Mouse (Mus musculus): ENCODE data around the gene Fam120b.

Gene Fam120b

GRCm38 (mm10) chr17:15379741-15380526 is 16.1 kb upstream of the Fam120b start:
- DNase-seq (ENCODE audit: extremely low read depth, low read depth), result no peak

- DNase-seq (ENCODE audit: extremely low read depth, low read depth), result no peak
These were observed 15.4 kb upstream of the Fam120b start for GRCm38 (mm10) chr17:15380641-15381051.

- no peak for DNase-seq (ENCODE audit: extremely low read depth, low read depth)
These were observed 14.7 kb upstream of the Fam120b start for GRCm38 (mm10) chr17:15381092-15381860.

- DNase-seq (ENCODE audit: extremely low read depth, low read depth), result no peak
These were observed 13.9 kb upstream of the Fam120b start for GRCm38 (mm10) chr17:15381869-15382660.

GRCm38 (mm10) chr17:15383360-15383759 is 12.6 kb upstream of the Fam120b start:
- DNase-seq (ENCODE audit: extremely low read depth, low read depth), result no peak

GRCm38 (mm10) chr17:15388892-15389291 is 7.1 kb upstream of the Fam120b start:
- no peak for DNase-seq (ENCODE audit: extremely low read depth, low read depth)

- no peak for DNase-seq (ENCODE audit: extremely low read depth, low read depth)
These were observed 6.6 kb upstream of the Fam120b start for GRCm38 (mm10) chr17:15389356-15389755.

GRCm38 (mm10) chr17:15401716-15402115 is 5.7 kb downstream of the Fam120b start:
- DNase-seq (ENCODE audit: extremely low read depth, low read depth), result no peak

- DNase-seq (ENCODE audit: extremely low read depth, low read depth), result no peak
These were observed 10.6 kb downstream of the Fam120b start for GRCm38 (mm10) chr17:15406576-15406975.

GRCm38 (mm10) chr17:15409261-15409660 is 13.3 kb downstream of the Fam120b start:
- no peak for DNase-seq (ENCODE audit: extremely low read depth, low read depth)

GRCm38 (mm10) chr17:15410861-15411260 is 14.9 kb downstream of the Fam120b start:
- DNase-seq (ENCODE audit: extremely low read depth, low read depth), result no peak

- DNase-seq (ENCODE audit: extremely low read depth, low read depth), result no peak
These were observed 20.7 kb downstream of the Fam120b start for GRCm38 (mm10) chr17:15416596-15417215.

GRCm38 (mm10) chr17:15419534-15419933 is 23.5 kb downstream of the Fam120b start:
- DNase-seq (ENCODE audit: extremely low read depth, low read depth), result no peak

GRCm38 (mm10) chr17:15420021-15420603 is 24.1 kb downstream of the Fam120b start:
- no peak for DNase-seq (ENCODE audit: extremely low read depth, low read depth)

- DNase-seq (ENCODE audit: extremely low read depth, low read depth), result no peak
These were observed 25.4 kb downstream of the Fam120b start for GRCm38 (mm10) chr17:15421446-15421845.

GRCm38 (mm10) chr17:15422666-15423065 is 26.7 kb downstream of the Fam120b start:
- DNase-seq (ENCODE audit: extremely low read depth, low read depth), result no peak

- DNase-seq (ENCODE audit: extremely low read depth, low read depth), result no peak
These were observed 27.2 kb downstream of the Fam120b start for GRCm38 (mm10) chr17:15423080-15423765.

GRCm38 (mm10) chr17:15425931-15426330 is 29.9 kb downstream of the Fam120b start:
- no peak for DNase-seq (ENCODE audit: extremely low read depth, low read depth)

GRCm38 (mm10) chr17:15429451-15429850 is 33.4 kb downstream of the Fam120b start:
- DNase-seq (ENCODE audit: extremely low read depth, low read depth), result no peak

GRCm38 (mm10) chr17:15429937-15430336 is 33.9 kb downstream of the Fam120b start:
- no peak for DNase-seq (ENCODE audit: extremely low read depth, low read depth)

Data from MEL-GATA-1-ER (cell line).